Mouse (Mus musculus) heart, postnatal 0 days (tissue): ENCODE data around the gene Foxr1.

Source experiments
- CTCF ChIP-seq: IDR thresholded peaks from 2 replicates; pipeline ENCODE4 v1.5.1; 2016; ENCODE audit warnings: antibody characterized with exemption, control low read depth, low read depth
- EP300 ChIP-seq: IDR thresholded peaks from 2 replicates; pipeline ENCODE4 v1.6.1; 2016; ENCODE audit warnings: antibody characterized with exemption, low read depth

DNA sequence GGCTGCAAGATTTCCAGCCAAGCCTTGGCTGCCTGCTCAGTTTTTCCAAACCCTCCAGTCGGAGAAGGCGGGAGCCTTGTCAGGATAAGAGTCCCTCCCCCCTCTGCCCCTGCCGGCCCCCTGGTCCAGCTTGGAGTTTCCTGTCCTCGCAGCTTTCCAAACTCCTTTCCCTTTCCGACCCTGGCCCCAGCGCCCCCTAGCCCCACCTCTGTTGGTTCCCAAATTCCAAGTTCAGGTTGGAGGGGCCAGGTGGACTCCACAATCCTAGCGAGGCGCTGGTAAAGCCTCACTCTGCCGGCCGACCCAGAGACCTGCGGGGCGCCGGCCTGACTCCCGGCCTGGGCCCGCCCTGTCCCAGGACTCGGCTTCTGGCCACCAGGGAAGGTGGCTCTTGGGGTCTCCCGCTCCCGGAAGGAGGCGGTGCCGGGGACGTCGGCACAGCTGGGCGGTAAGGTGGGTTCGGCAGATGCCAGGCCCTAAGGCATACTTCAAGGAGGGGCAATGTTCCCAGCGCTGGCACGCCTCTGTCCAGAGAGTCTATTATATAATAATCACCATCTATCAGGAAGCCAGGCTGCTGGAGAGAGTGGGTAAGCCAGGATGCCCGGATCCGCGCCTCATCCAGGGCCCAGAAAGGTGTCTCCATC, 38.1 kb upstream of the Foxr1 start:
- TF ChIP-seq CTCF (peak; percentile 8; the same call in 1 of the 2 replicates), EP300 (no peak; the same call in none of the 2 replicates)
